Mouse (Mus musculus): ENCODE measurements around the gene Uhrf1bp1.
"Not testable (repeated sequence)": the region's sequence is repeated elsewhere in the genome, so short reads cannot be mapped to it uniquely, and the experiment has no call there.

Gene Uhrf1bp1

GRCm38 (mm10) chr17:27856265-27856797 is at the start of gene Uhrf1bp1:
Gene Uhrf1bp1, plus strand, starts transcription at chr17:27856441.
- DNase-seq: peak; percentile 75

- no peak for DNase-seq
Measured at GRCm38 (mm10) chr17:27807542-27808078, 48.6 kb upstream of the Uhrf1bp1 start.

GRCm38 (mm10) chr17:27810569-27811331 is 45.5 kb upstream of the Uhrf1bp1 start:
- DNase-seq: no peak

- DNase-seq: no peak
Measured at GRCm38 (mm10) chr17:27811980-27812379, 44.3 kb upstream of the Uhrf1bp1 start.

GRCm38 (mm10) chr17:27814606-27815005 is 41.6 kb upstream of the Uhrf1bp1 start:
- no peak for DNase-seq

GRCm38 (mm10) chr17:27819011-27819410 is 37.2 kb upstream of the Uhrf1bp1 start:
- no peak for DNase-seq

- no peak for DNase-seq
Measured at GRCm38 (mm10) chr17:27819521-27819970, 36.7 kb upstream of the Uhrf1bp1 start.

GRCm38 (mm10) chr17:27819971-27820567 is 36.2 kb upstream of the Uhrf1bp1 start:
- peak; percentile 75 for DNase-seq

- peak; percentile 97 for DNase-seq
Measured at GRCm38 (mm10) chr17:27820568-27821406, 35.5 kb upstream of the Uhrf1bp1 start, which contains the start of gene D17Wsu92e. Gene D17Wsu92e, minus strand, starts transcription at chr17:27820648.

- peak; percentile 64 for DNase-seq
Measured at GRCm38 (mm10) chr17:27821407-27822338, 34.6 kb upstream of the Uhrf1bp1 start.

- DNase-seq: no peak
Measured at GRCm38 (mm10) chr17:27823142-27823905, 32.9 kb upstream of the Uhrf1bp1 start.

GRCm38 (mm10) chr17:27824941-27825340 is 31.3 kb upstream of the Uhrf1bp1 start:
- no peak for DNase-seq

GRCm38 (mm10) chr17:27825539-27825938 is 30.7 kb upstream of the Uhrf1bp1 start:
- no peak for DNase-seq

- peak; percentile 68 for DNase-seq
Measured at GRCm38 (mm10) chr17:27825984-27826905, 30.0 kb upstream of the Uhrf1bp1 start.

- DNase-seq: no peak
Measured at GRCm38 (mm10) chr17:27826908-27827383, 29.3 kb upstream of the Uhrf1bp1 start.

GRCm38 (mm10) chr17:27827511-27827910 is 28.7 kb upstream of the Uhrf1bp1 start:
- no peak for DNase-seq

- DNase-seq: no peak
Measured at GRCm38 (mm10) chr17:27830411-27830810, 25.8 kb upstream of the Uhrf1bp1 start.

GRCm38 (mm10) chr17:27837850-27838249 is 18.4 kb upstream of the Uhrf1bp1 start, which contains the start of gene Snrpc:
Gene Snrpc, plus strand, starts transcription at chr17:27838150.
- DNase-seq: not testable (repeated sequence)

All from kidney, adult 11 months (tissue).